Mouse (Mus musculus) adrenal gland, postnatal 10 days (tissue): Measurements from ENCODE around the gene Cyp2e1. TPM values are rescaled to one million over a fixed set of nuclear protein-coding genes. Genes with fewer than 3 reads are reported as not detected.
"Not testable (repeated sequence)": the region's sequence is repeated elsewhere in the genome, so short reads cannot be mapped to it uniquely, and the experiment has no call there.

Source experiments
- DNase-seq: peaks from one replicate; pipeline ENCODE4 v3.0.0; 2021; ENCODE audit warnings: mixed read lengths
- long read RNA-seq, 2 experiments: library from polyadenylated mRNA; stranded (forward); transcript quantifications; one replicate each; pipeline ENCODE4 v2.0.0; 2021
- total RNA-seq, 2 experiments: library from RNA; stranded (reverse); gene quantifications; 2 replicates each; pipeline ENCODE4 v1.2.3; 2021

The Cyp2e1 gene
- 100 to 1,000 TPM; 231 to 556 TPM for total RNA-seq
- long read RNA-seq, experiment 1, transcript Cyp2e1-201 (9 exons, 1,833 nt) = major isoform, 420 of 489 reads
- long read RNA-seq, experiment 1, partial matches to known transcripts = 57 of 489 reads
- long read RNA-seq, experiment 1, other reads (novel, unspliced or antisense) = 11 of 489 reads
- long read RNA-seq, experiment 2, transcript Cyp2e1-201 (9 exons, 1,833 nt) = major isoform, 15 of 16 reads
- long read RNA-seq, experiment 2, partial matches to known transcripts = 1 of 16 reads
- long read RNA-seq, experiment 2, other reads (novel, unspliced or antisense) = 0 of 16 reads

- no peak for DNase-seq
These were observed at the start of gene Cyp2e1 for GRCm38 (mm10) chr7:140763447-140764020. Gene Cyp2e1, plus strand, starts transcription at chr7:140763739.

- peak; percentile 58 for DNase-seq
These were observed 46.1 kb upstream of the Cyp2e1 start for GRCm38 (mm10) chr7:140717155-140718055.

DNA sequence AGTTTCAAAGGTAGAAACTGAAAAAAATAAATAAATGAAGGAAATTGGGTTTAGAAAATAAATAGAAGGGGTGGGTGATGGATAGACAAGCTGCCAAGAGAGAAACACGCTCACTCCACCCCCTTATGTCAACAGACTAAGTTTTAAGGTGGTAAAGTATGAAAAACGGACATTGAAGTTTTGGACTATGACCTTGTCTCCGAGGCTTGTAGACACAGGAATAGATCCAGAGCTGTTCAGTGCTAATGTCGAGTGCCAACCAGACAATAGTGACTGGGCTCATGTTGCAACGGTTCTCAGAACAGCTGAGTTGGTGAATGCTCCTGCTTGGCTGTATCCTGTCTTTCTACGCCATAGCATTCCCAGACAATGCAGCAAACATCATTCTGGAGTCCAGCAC, 42.4 kb upstream of the Cyp2e1 start:
- DNase-seq = no peak

GRCm38 (mm10) chr7:140725558-140725957, 38.0 kb upstream of the Cyp2e1 start:
- DNase-seq = no peak

DNA sequence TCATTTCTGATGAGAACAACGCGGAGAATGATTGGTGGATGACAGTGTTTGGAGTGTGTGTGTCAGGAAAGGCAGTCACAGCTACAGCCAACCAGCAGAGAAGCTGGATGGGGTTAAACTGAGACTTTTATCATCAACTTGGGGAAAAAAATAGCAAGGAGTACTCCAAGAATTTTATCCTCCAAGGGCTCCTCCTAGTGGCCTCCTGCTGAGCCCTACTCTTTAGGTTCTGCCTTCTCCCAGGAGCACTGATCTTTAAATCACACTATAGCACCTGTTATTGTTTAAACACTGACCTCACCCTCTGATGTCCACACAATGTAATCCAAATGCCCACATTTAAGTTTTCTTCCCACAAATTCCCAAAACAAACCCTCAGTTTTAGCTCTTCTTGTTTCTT, 30.4 kb upstream of the Cyp2e1 start:
- no peak for DNase-seq

DNA sequence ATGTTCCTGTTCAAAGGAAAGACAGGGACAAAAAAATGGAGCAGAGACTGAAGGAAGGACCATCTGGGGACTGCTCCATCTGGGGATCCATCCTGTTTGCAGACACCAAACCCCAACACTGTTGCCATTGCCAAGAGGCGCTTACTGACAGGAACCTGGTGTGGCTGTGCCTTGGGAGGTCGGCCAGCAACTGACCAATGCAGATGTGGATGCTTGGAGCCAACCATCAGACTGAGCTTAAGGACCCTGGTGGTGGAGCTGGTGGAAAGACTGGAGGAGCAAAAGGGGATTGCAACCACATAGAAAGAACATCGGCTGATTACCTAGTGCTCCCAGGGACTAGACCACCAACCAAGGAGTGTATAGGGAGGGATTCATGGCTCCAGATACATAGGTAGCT, 16.1 kb upstream of the Cyp2e1 start:
- no peak for DNase-seq

- DNase-seq = no peak
These were observed 15.3 kb upstream of the Cyp2e1 start for GRCm38 (mm10) chr7:140748116-140748826.

GRCm38 (mm10) chr7:140748827-140749160, 14.7 kb upstream of the Cyp2e1 start:
- no peak for DNase-seq

- no peak for DNase-seq
These were observed 9.0 kb upstream of the Cyp2e1 start for GRCm38 (mm10) chr7:140754556-140754955.

GRCm38 (mm10) chr7:140756151-140756854, 7.2 kb upstream of the Cyp2e1 start:
- no peak for DNase-seq

DNA sequence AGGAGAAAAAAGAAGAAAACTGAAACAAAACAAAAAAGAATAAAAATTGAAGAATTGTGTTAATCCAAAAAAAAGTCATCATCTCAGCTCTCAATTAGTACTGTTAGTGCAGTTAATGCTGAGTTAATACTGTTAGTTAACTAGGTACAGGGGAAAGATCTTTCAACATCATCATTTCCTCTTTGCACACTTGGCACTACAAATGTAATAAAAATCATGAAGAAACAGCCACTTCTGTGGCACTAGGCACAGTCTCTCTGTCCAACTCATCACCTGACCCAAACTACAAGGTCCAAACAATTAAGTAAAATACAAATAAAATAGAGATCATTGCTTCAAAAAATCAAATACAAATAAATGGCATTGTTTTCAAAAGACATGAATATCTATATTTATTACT, 2.9 kb upstream of the Cyp2e1 start:
- DNase-seq = no peak

DNA sequence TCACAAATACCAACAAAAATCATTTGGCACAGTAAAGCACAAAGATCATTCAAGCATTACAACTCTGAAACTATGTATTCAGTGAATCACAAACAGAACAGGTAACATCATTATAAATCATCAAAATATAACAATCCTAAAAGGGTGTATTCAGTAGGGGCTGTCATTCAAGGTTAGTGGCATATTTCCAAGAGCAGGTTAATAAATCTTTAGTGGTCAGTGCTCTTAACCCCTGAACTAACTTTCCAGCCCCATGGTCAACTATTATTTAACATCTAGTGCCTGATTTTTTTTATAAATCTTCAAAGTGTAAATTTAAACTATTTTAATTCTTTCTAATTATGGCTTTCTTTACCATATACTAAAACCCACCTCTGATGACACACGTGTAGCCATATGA, 1.9 kb downstream of the Cyp2e1 start:
- DNase-seq = not testable (repeated sequence)

- no peak for DNase-seq
These were observed 2.6 kb downstream of the Cyp2e1 start for GRCm38 (mm10) chr7:140765888-140766739.

DNA sequence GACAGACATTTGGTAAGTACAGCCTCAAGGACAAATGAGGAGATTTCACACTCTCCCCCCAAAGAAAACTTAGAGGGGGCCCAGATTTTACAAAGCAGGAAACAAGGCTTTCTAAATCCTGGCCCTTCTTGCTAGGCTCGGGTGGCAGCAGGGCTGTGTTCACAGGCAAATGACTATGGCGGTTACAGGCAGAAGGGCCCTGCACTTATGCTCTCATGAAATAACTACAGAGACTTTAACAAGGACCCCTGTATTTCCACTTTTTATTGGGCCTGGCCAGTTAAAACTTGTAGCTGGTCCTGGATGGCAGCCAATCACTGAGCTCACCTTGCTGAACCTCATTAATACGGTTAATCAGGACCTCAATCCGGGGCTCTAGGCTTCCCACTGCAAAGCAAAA, 17.0 kb downstream of the Cyp2e1 start:
- no peak for DNase-seq

- no peak for DNase-seq
These were observed 24.0 kb downstream of the Cyp2e1 start, which contains the start of gene Syce1 for GRCm38 (mm10) chr7:140787406-140788052. Gene Syce1, minus strand, starts transcription at chr7:140787852.

GRCm38 (mm10) chr7:140788053-140788435, 24.5 kb downstream of the Cyp2e1 start:
- DNase-seq = no peak

GRCm38 (mm10) chr7:140793541-140793940, 30.0 kb downstream of the Cyp2e1 start:
- DNase-seq = no peak

GRCm38 (mm10) chr7:140797619-140798018, 34.1 kb downstream of the Cyp2e1 start:
- no peak for DNase-seq

- no peak for DNase-seq
These were observed 34.7 kb downstream of the Cyp2e1 start for GRCm38 (mm10) chr7:140798212-140798611.

GRCm38 (mm10) chr7:140802629-140803028, 39.1 kb downstream of the Cyp2e1 start:
- no peak for DNase-seq
